Mouse (Mus musculus) CH12.LX (cell line): ENCODE measurements around the gene Gm26566. TPM values are rescaled to one million over a fixed set of nuclear protein-coding genes. Genes with fewer than 3 reads are reported as not detected.

Experiments used
- DNase-seq: peaks from one replicate; pipeline ENCODE4 v3.0.0-alpha.2; 2013; ENCODE audit errors: extremely low read depth
- H3K27ac ChIP-seq: 2 replicates; pipeline ENCODE4 v1.5.1; 2012; ENCODE audit warnings: low read depth, mild to moderate bottlenecking, control low read depth, moderate library complexity; ENCODE audit not compliant: insufficient read depth
- H3K27me3 ChIP-seq: replicated peaks from 2 replicates; pipeline ENCODE3; 2012; ENCODE audit warnings: inconsistent platforms
- H3K36me3 ChIP-seq, 2 experiments: replicated peaks in 1 of 2; 2 replicates each; pipeline versions ENCODE3 to v1.6.1; 2012; ENCODE audit warnings: inconsistent platforms in 1 of 2, low read length in 1 of 2, mild to moderate bottlenecking in 1 of 2, mixed read lengths in 1 of 2, moderate library complexity in 1 of 2; ENCODE audit not compliant: control insufficient read depth in 1 of 2, insufficient read depth in 1 of 2
- H3K4me1 ChIP-seq, 2 experiments: 2 replicates each; pipeline ENCODE4 v1.6.1; 2012; ENCODE audit warnings: inconsistent platforms in 1 of 2, moderate library complexity in 1 of 2; ENCODE audit not compliant: insufficient read depth in 2 of 2, control insufficient read depth in 1 of 2
- H3K4me2 ChIP-seq: 2 replicates; pipeline ENCODE4 v1.6.1; 2012; ENCODE audit warnings: low read depth, mild to moderate bottlenecking, control low read depth; ENCODE audit not compliant: poor library complexity, insufficient read depth, severe bottlenecking
- H3K4me3 ChIP-seq, 3 experiments: fragments of 150-350 bp in 1 of 3; sonication (generic) in 1 of 3; replicated peaks in 1 of 3; 2 replicates each; pipeline versions ENCODE3 to v1.5.1; 2011 to 2012; ENCODE audit warnings: low read depth in 2 of 3, low read length in 2 of 3, mild to moderate bottlenecking in 2 of 3, moderate library complexity in 2 of 3, control low read depth in 1 of 3, improper control_type of control experiment in 1 of 3, inconsistent platforms in 1 of 3, mixed read lengths in 1 of 3; ENCODE audit not compliant: poor library complexity in 1 of 3
- H3K79me2 ChIP-seq: replicated peaks from 2 replicates; pipeline ENCODE4 v1.6.1; 2012; ENCODE audit warnings: mild to moderate bottlenecking, moderate library complexity; ENCODE audit not compliant: control insufficient read depth, poor library complexity, insufficient read depth, severe bottlenecking; ENCODE audit errors: extremely low read depth
- H3K9ac ChIP-seq: 2 replicates; pipeline ENCODE4 v1.6.1; 2012; ENCODE audit warnings: low read depth, mild to moderate bottlenecking, control low read depth, moderate library complexity; ENCODE audit not compliant: insufficient read depth
- H3K9me3 ChIP-seq: replicated peaks from 2 replicates; pipeline ENCODE3; 2012; ENCODE audit warnings: low read length, inconsistent platforms, mixed read lengths
- EP300 ChIP-seq: IDR thresholded peaks from 2 replicates; pipeline ENCODE4 v1.6.1; 2011; ENCODE audit warnings: low read length, improper control_type of control experiment
- ETS1 ChIP-seq: conservative IDR thresholded peaks from 2 replicates; pipeline ENCODE4 v1.6.1; 2012; ENCODE audit warnings: low read depth, mild to moderate bottlenecking, inconsistent platforms, low read length, improper control_type of control experiment, moderate library complexity
- JUN ChIP-seq: IDR thresholded peaks from 2 replicates; pipeline ENCODE4 v1.6.1; 2011; ENCODE audit warnings: low read depth, mild to moderate bottlenecking, low read length, improper control_type of control experiment, moderate library complexity; ENCODE audit not compliant: insufficient read depth
- JUND ChIP-seq: conservative IDR thresholded peaks from 2 replicates; pipeline ENCODE4 v1.6.1; 2011; ENCODE audit warnings: low read depth, low read length, improper control_type of control experiment
- KAT2A ChIP-seq: IDR thresholded peaks from 2 replicates; pipeline ENCODE4 v1.6.1; 2012; ENCODE audit warnings: low read length, improper control_type of control experiment, inconsistent platforms; ENCODE audit not compliant: insufficient replicate concordance
- MAFK ChIP-seq: IDR thresholded peaks from 2 replicates; pipeline ENCODE4 v1.6.1; 2011; ENCODE audit warnings: low read length, improper control_type of control experiment; ENCODE audit not compliant: insufficient replicate concordance
- MAZ ChIP-seq: IDR thresholded peaks from 2 replicates; pipeline ENCODE4 v1.6.1; 2012; ENCODE audit warnings: low read depth, mild to moderate bottlenecking, inconsistent platforms, low read length, improper control_type of control experiment, moderate library complexity
- MXI1 ChIP-seq: IDR thresholded peaks from 2 replicates; pipeline ENCODE4 v1.6.1; 2011; ENCODE audit warnings: mild to moderate bottlenecking, low read depth, low read length, improper control_type of control experiment
- MYC ChIP-seq: IDR thresholded peaks from 2 replicates; pipeline ENCODE4 v1.6.1; 2011; ENCODE audit warnings: low read depth, mild to moderate bottlenecking, improper control_type of control experiment, low read length
- NRF1 ChIP-seq: IDR thresholded peaks from 2 replicates; pipeline ENCODE4 v1.6.1; 2014; ENCODE audit warnings: low read depth, mild to moderate bottlenecking, inconsistent platforms, low read length, improper control_type of control experiment, moderate library complexity
- PAX5 ChIP-seq: IDR thresholded peaks from 2 replicates; pipeline ENCODE4 v1.6.1; 2012; ENCODE audit warnings: low read length, inconsistent platforms, mixed read lengths
- POLR2A ChIP-seq: IDR thresholded peaks from 2 replicates; pipeline ENCODE4 v1.6.1; 2011; ENCODE audit warnings: low read depth, mild to moderate bottlenecking, improper control_type of control experiment, low read length
- SIN3A ChIP-seq: IDR thresholded peaks from 2 replicates; pipeline ENCODE4 v1.6.1; 2012; ENCODE audit warnings: low read length, improper control_type of control experiment, inconsistent platforms
- SMC3 ChIP-seq: IDR thresholded peaks from 2 replicates; pipeline ENCODE4 v1.6.1; 2011; ENCODE audit warnings: low read depth, low read length, improper control_type of control experiment
- TBP ChIP-seq: conservative IDR thresholded peaks from 2 replicates; pipeline ENCODE4 v1.6.1; 2011; ENCODE audit warnings: low read depth, low read length, improper control_type of control experiment
- TCF12 ChIP-seq: IDR thresholded peaks from 2 replicates; pipeline ENCODE4 v1.6.1; 2014; ENCODE audit warnings: low read depth, mild to moderate bottlenecking, inconsistent platforms, low read length, improper control_type of control experiment
- UBTF ChIP-seq: IDR thresholded peaks from 2 replicates; pipeline ENCODE4 v1.6.1; 2012; ENCODE audit warnings: low read depth, mild to moderate bottlenecking, inconsistent platforms, low read length, improper control_type of control experiment, moderate library complexity
- USF1 ChIP-seq: IDR thresholded peaks from 2 replicates; pipeline ENCODE4 v1.6.1; 2014; ENCODE audit warnings: low read depth, mild to moderate bottlenecking, inconsistent platforms, low read length, improper control_type of control experiment
- USF2 ChIP-seq: conservative IDR thresholded peaks from 2 replicates; pipeline ENCODE4 v1.6.1; 2011; ENCODE audit warnings: low read depth, low read length, improper control_type of control experiment
- dilution Hi-C: fragments of 300-500 bp; cut with MboI; formaldehyde crosslinking; loops from 2 replicates; pipeline ENCODE4 v1.14.3; 2020; ENCODE audit warnings: low sequenced_read_pairs; ENCODE audit not compliant: extremely low pct_unique_long_range_greater_than_20kb, extremely low pct_ligation_motif_present
- in situ Hi-C: fragments of 300-500 bp; cut with MboI; formaldehyde crosslinking; loops from 3 replicates; pipeline ENCODE4 v1.14.3; 2019; ENCODE audit warnings: low sequenced_read_pairs, low pct_ligation_motif_present, low pct_unique_long_range_greater_than_20kb, mixed read lengths
- polyA plus RNA-seq: library from polyadenylated mRNA; unstranded; fragments of >175 nt; gene quantifications from 2 replicates; pipeline ENCODE4 v1.2.1, GENCODE M21; 2012; ENCODE audit warnings: low read depth; ENCODE audit not compliant: insufficient read length
- total RNA-seq, 2 experiments: library from RNA; depleted of rRNA; stranded (reverse); fragments of 300-350 nt in 1 of 2; fragments of >200 nt in 1 of 2; gene quantifications; 2 replicates each; pipeline ENCODE4 v1.2.3; 2012 to 2014

The Gm26566 gene
- total and polyA plus RNA-seq, 3 experiments = 0.49 to 11.9 TPM; not detected in 1

- dilution Hi-C loops (no loop called here), in situ Hi-C loops (loop anchor here (5.0 kb wide), 1 partner anchor 37 kb away; no protein-coding TSS in a partner anchor)
- Histone ChIP-seq H3K27me3 (peaks cover 62% of the 10 kb centered on the region), H3K36me3 (no peaks in the 10 kb centered on the region), H3K4me2 (no peak overlapping the region), H3K9me3 (no peaks in the 10 kb centered on the region), H3K4me1 (peaks cover 5 to 7% of the 10 kb centered on the region in 2 experiments), H3K9ac (no peak overlapping the region), H3K79me2 (no peaks in the 10 kb centered on the region), H3K27ac (no peak overlapping the region), H3K4me3 (no peak overlapping the region)
- DNase-seq = no peak
- no peak for TF ChIP-seq KAT2A
- TF ChIP-seq SIN3A = no peak
- TF ChIP-seq SMC3 = no peak
- no peak for TF ChIP-seq UBTF
- no peak for TF ChIP-seq USF2
Measured at GRCm38 (mm10) chr4:88739036-88739435, 17.4 kb downstream of the Gm26566 start.

GRCm38 (mm10) chr4:88741426-88741825 lies 19.8 kb downstream of the Gm26566 start:
- no peaks in the 10 kb centered on the region for H3K36me3 ChIP-seq
- H3K4me2 ChIP-seq = no peak overlapping the region
- no peak for DNase-seq
- H3K27ac ChIP-seq = no peak overlapping the region
- dilution Hi-C loops (no loop called here), in situ Hi-C loops (no loop called here)
- no peaks in the 10 kb centered on the region for H3K79me2 ChIP-seq
- no peak overlapping the region for H3K4me3 ChIP-seq
- peaks cover 63% of the 10 kb centered on the region for H3K27me3 ChIP-seq
- no peaks in the 10 kb centered on the region for H3K9me3 ChIP-seq
- no peak overlapping the region for H3K9ac ChIP-seq
- TF ChIP-seq JUND (no peak), POLR2A (no peak), MXI1 (no peak), EP300 (no peak), MAZ (no peak), MAFK (no peak), TBP (no peak), UBTF (no peak), TCF12 (no peak), JUN (no peak), NRF1 (no peak), USF1 (no peak), SMC3 (no peak), USF2 (no peak), PAX5 (no peak), ETS1 (no peak), MYC (no peak)
- peaks cover 5 to 7% of the 10 kb centered on the region in 2 experiments for H3K4me1 ChIP-seq
